Mouse (Mus musculus) G1E (cell line): ENCODE results near the gene Adarb2. TPM values are rescaled to one million over a fixed set of nuclear protein-coding genes. Genes with fewer than 3 reads are reported as not detected.

Experiments
- ATAC-seq: 2 replicates; pipeline ENCODE4 v1.8.0; 2016; ENCODE audit warnings: mild to moderate bottlenecking; ENCODE audit not compliant: insufficient number of reproducible peaks, poor library complexity, low FRiP score, severe bottlenecking; ENCODE audit errors: extremely low read depth
- DNase-seq: peaks from one replicate; pipeline ENCODE4 v3.0.0; 2012; ENCODE audit warnings: low spot score
- H3K27me3 ChIP-seq: 2 replicates; pipeline ENCODE4 v1.6.1; 2012; ENCODE audit warnings: mild to moderate bottlenecking, low read length, inconsistent platforms; ENCODE audit not compliant: insufficient read depth
- H3K36me3 ChIP-seq: replicated peaks from 2 replicates; pipeline ENCODE3; 2012; ENCODE audit warnings: mild to moderate bottlenecking, inconsistent platforms
- H3K4me1 ChIP-seq: 2 replicates; pipeline ENCODE4 v1.6.1; 2012; ENCODE audit warnings: low read depth, low read length, inconsistent platforms, mixed read lengths; ENCODE audit not compliant: insufficient read depth
- H3K4me3 ChIP-seq: 2 replicates; pipeline ENCODE4 v1.5.1; 2012; ENCODE audit warnings: low read depth, mild to moderate bottlenecking, inconsistent platforms, low read length, moderate library complexity, mixed read lengths
- H3K9me3 ChIP-seq: replicated peaks from 2 replicates; pipeline ENCODE4 v1.6.1; 2012; ENCODE audit warnings: inconsistent platforms
- CTCF ChIP-seq: IDR thresholded peaks from 2 replicates; pipeline ENCODE4 v1.5.1; 2012; ENCODE audit warnings: low read depth, low read length, inconsistent platforms, mixed read lengths
- GATA1 ChIP-seq: IDR thresholded peaks from 2 replicates; pipeline ENCODE4 v1.6.1; 2012; ENCODE audit warnings: borderline replicate concordance, low read length, inconsistent platforms, mixed read lengths
- GATA2 ChIP-seq: IDR thresholded peaks from 2 replicates; pipeline ENCODE4 v1.6.1; 2012; ENCODE audit warnings: low read depth, low read length, inconsistent platforms, borderline replicate concordance
- POLR2AphosphoS5 ChIP-seq: IDR thresholded peaks from 2 replicates; pipeline ENCODE4 v1.6.1; 2012; ENCODE audit warnings: low read depth, low read length, inconsistent platforms; ENCODE audit not compliant: insufficient replicate concordance
- TAL1 ChIP-seq: conservative IDR thresholded peaks from 2 replicates; pipeline ENCODE4 v1.6.1; 2012; ENCODE audit warnings: low read depth, low read length, inconsistent platforms, mixed read lengths
- polyA plus RNA-seq: library from polyadenylated mRNA; stranded (reverse); fragments of >175 nt; gene quantifications from 2 replicates; pipeline ENCODE4 v1.2.3, GENCODE M21; 2012
- total RNA-seq, 2 experiments: library from RNA; stranded (forward) in 1 of 2; stranded (reverse) in 1 of 2; fragments of 200-1000 nt in 1 of 2; fragments of >200 nt in 1 of 2; fragmentation: Nextera tagmentation in 1 of 2; gene quantifications; 2 replicates each; pipeline ENCODE4 v1.2.3; 2014 to 2017

The Adarb2 gene
- total and polyA plus RNA-seq, 3 experiments, result 0.33 TPM; not detected in 2

DNA sequence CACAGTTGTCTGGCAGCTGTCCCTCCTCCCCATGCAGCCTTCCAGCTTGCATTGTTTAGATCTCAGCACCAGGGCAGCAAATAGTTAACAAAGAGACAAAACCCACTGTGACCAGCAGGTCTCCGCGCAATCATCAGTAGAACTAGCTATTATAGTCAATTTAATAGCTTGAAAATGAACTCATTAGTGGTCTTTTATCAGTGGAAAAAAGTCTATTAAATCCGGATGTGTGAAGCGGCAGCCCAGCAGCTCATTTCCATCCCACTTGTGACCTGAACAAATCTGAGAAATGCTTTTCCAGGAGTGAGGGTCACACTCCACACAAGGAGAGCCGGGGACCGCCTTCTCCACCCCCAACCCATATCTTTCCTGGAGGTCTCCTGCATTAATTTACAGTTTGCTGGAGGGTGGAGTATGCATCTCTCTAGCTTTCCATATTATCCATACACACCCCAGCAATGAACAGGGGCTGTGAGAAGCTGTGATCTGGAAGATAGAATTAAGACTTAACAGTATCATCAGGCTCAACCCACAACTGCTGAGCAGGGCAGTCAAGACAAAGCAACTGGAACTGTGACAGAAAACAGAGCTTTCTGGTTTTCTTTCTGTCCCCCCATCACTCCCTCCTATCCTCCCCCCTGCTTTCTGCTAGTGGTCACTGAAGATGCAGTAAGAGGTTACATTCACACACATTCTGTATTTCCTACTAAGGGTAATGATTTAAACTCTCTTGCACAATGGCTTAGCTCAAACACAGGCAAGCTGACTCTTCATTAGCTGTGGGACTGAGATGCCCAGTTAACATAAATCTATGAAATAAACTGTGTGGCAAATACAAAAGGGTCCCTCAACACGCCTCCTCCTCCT lies 131.2 kb downstream of the Adarb2 start:
- no peak for DNase-seq
- no peaks in the 10 kb centered on the region for H3K36me3 ChIP-seq
- H3K9me3 ChIP-seq, result no peaks in the 10 kb centered on the region
- TF ChIP-seq GATA2 (no peak), TAL1 (no peak), CTCF (no peak), GATA1 (no peak), POLR2AphosphoS5 (no peak)
- no peaks in the 10 kb centered on the region for H3K27me3 ChIP-seq
- H3K4me3 ChIP-seq, result no peak overlapping the region
- no peak for ATAC-seq
- no peaks in the 10 kb centered on the region for H3K4me1 ChIP-seq

DNA sequence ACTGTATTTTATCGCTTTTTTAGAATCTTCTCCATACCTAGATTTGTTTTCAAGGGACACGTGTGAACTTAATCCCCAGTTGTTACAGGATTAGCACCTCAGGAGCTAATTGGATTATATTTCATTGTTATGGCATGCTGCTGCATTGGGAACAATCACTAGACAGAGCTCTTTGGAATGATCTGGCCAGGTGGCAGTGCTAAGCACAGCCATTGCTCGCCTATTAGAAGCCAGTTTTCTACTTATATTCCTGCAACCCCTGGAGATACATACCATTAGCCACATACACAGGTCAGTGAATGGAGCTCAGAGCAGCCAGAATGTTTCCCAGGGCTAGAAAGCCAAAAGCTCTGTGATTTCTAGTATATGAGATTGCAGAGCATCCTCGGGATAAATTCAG lies 131.9 kb downstream of the Adarb2 start:
- DNase-seq (no peak), ATAC-seq (no peak)
- TF ChIP-seq POLR2AphosphoS5 (no peak), GATA1 (no peak), GATA2 (no peak), CTCF (no peak), TAL1 (no peak)
- no peaks in the 10 kb centered on the region for H3K36me3 ChIP-seq
- no peaks in the 10 kb centered on the region for H3K9me3 ChIP-seq
- H3K4me1 ChIP-seq, result no peaks in the 10 kb centered on the region
- H3K27me3 ChIP-seq, result no peaks in the 10 kb centered on the region
- H3K4me3 ChIP-seq, result no peak overlapping the region

GRCm38 (mm10) chr13:8341086-8341807 lies 138.6 kb downstream of the Adarb2 start:
- DNase-seq (no peak), ATAC-seq (no peak)
- Histone ChIP-seq H3K27me3 (no peaks in the 10 kb centered on the region), H3K4me3 (no peak overlapping the region), H3K36me3 (no peaks in the 10 kb centered on the region), H3K4me1 (no peaks in the 10 kb centered on the region), H3K9me3 (no peaks in the 10 kb centered on the region)
- TF ChIP-seq GATA1, result no peak
- TF ChIP-seq CTCF, result no peak
- TF ChIP-seq POLR2AphosphoS5, result no peak
- TF ChIP-seq TAL1, result no peak
- no peak for TF ChIP-seq GATA2

DNA sequence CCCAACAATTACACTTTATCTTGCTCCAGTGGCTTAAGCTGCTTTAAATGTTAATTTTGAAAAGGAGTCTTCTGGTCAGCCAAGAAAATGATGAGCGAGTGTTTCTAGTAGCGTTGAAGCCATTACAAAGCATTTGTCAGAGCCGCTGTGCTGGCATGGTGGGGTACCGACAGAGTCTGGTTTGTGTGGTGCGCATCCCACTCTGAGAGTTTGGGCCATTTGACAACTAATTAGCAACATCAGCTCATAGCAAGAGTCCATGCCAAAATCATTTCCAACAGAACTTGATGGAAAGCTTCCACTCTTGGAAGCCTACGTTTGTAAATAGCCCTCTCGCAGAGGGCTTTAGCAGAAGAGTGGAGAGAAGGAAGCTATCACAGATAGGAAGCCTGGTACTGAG lies 144.5 kb downstream of the Adarb2 start:
- ATAC-seq, result no peak
- no peaks in the 10 kb centered on the region for H3K36me3 ChIP-seq

GRCm38 (mm10) chr13:8352341-8352740 lies 149.7 kb downstream of the Adarb2 start:
- Histone ChIP-seq H3K4me1 (no peaks in the 10 kb centered on the region), H3K36me3 (no peaks in the 10 kb centered on the region), H3K4me3 (no peak overlapping the region), H3K9me3 (no peaks in the 10 kb centered on the region), H3K27me3 (no peaks in the 10 kb centered on the region)
- TF ChIP-seq POLR2AphosphoS5 (no peak), CTCF (no peak), GATA1 (no peak), GATA2 (no peak), TAL1 (no peak)
- ATAC-seq (no peak), DNase-seq (no peak)

More for the DNA sequence above, 144.5 kb downstream of the Adarb2 start:
- Histone ChIP-seq H3K4me1 (no peaks in the 10 kb centered on the region), H3K9me3 (no peaks in the 10 kb centered on the region), H3K27me3 (no peaks in the 10 kb centered on the region), H3K4me3 (no peak overlapping the region)
- TF ChIP-seq TAL1, result no peak
- TF ChIP-seq CTCF, result no peak
- TF ChIP-seq GATA2, result no peak
- TF ChIP-seq GATA1, result no peak
- no peak for TF ChIP-seq POLR2AphosphoS5
- no peak for DNase-seq

- ATAC-seq (no peak), DNase-seq (no peak)
- H3K9me3 ChIP-seq, result no peaks in the 10 kb centered on the region
- H3K36me3 ChIP-seq, result no peaks in the 10 kb centered on the region
- no peak for TF ChIP-seq GATA2
- no peak for TF ChIP-seq GATA1
- no peak for TF ChIP-seq CTCF
- no peak overlapping the region for H3K4me3 ChIP-seq
- H3K4me1 ChIP-seq, result no peaks in the 10 kb centered on the region
- no peaks in the 10 kb centered on the region for H3K27me3 ChIP-seq
These were observed 150.3 kb downstream of the Adarb2 start for GRCm38 (mm10) chr13:8352952-8353351.
